Mouse (Mus musculus) frontal cortex, adult (tissue): Measurements from ENCODE around the gene Brd3os.

Source experiments
- ATAC-seq: cut with Nextera tagmentation; 2 replicates; pipeline ENCODE4 v1.9.2; 2017; ENCODE audit warnings: mild to moderate bottlenecking, moderate library complexity, mixed read lengths; ENCODE audit not compliant: low TSS enrichment

The Brd3os gene

GRCm38 (mm10) chr2:27441767-27442707 is at the start of gene Brd3os:
Gene Brd3os, plus strand, starts transcription at chr2:27442324.
- ATAC-seq, result peak; percentile 89

GRCm38 (mm10) chr2:27394158-27394832 is 47.8 kb upstream of the Brd3os start:
- ATAC-seq, result no peak

- ATAC-seq, result no peak
Observed at GRCm38 (mm10) chr2:27396656-27397440, 45.3 kb upstream of the Brd3os start.

- no peak for ATAC-seq
Observed at GRCm38 (mm10) chr2:27400083-27400482, 42.0 kb upstream of the Brd3os start.

- ATAC-seq, result no peak
Observed at GRCm38 (mm10) chr2:27401544-27401943, 40.6 kb upstream of the Brd3os start.

- no peak for ATAC-seq
Observed at GRCm38 (mm10) chr2:27404375-27405093, 37.6 kb upstream of the Brd3os start.

GRCm38 (mm10) chr2:27405094-27405884 is 36.8 kb upstream of the Brd3os start:
- ATAC-seq, result no peak

- no peak for ATAC-seq
Observed at GRCm38 (mm10) chr2:27406928-27407327, 35.2 kb upstream of the Brd3os start.

- no peak for ATAC-seq
Observed at GRCm38 (mm10) chr2:27408194-27408593, 33.9 kb upstream of the Brd3os start.

- no peak for ATAC-seq
Observed at GRCm38 (mm10) chr2:27410518-27411140, 31.5 kb upstream of the Brd3os start.

GRCm38 (mm10) chr2:27411688-27412174 is 30.4 kb upstream of the Brd3os start:
- no peak for ATAC-seq

GRCm38 (mm10) chr2:27412245-27412800 is 29.8 kb upstream of the Brd3os start:
- 0 out of 2 replicates have a peak, but pooled peaks have one; percentile 31 for ATAC-seq

- no peak for ATAC-seq
Observed at GRCm38 (mm10) chr2:27413582-27413935, 28.6 kb upstream of the Brd3os start.

- 0 out of 2 replicates have a peak, but pooled peaks have one; percentile 23 for ATAC-seq
Observed at GRCm38 (mm10) chr2:27413936-27414657, 28.0 kb upstream of the Brd3os start.

GRCm38 (mm10) chr2:27415060-27415783 is 26.9 kb upstream of the Brd3os start:
- no peak for ATAC-seq

- ATAC-seq, result no peak
Observed at GRCm38 (mm10) chr2:27416425-27416824, 25.7 kb upstream of the Brd3os start.

- no peak for ATAC-seq
Observed at GRCm38 (mm10) chr2:27417648-27418153, 24.4 kb upstream of the Brd3os start.

- no peak for ATAC-seq
Observed at GRCm38 (mm10) chr2:27418577-27419070, 23.5 kb upstream of the Brd3os start.
